Mouse (Mus musculus) E14TG2a.4 (cell line): ENCODE results near the gene Syt1.

ENCODE experiments used
- H3K27me3 ChIP-seq: 2 replicates; pipeline ENCODE4 v1.6.1; 2014; ENCODE audit warnings: low read length, control low read depth; ENCODE audit not compliant: insufficient read depth
- H3K36me3 ChIP-seq: 2 replicates; pipeline ENCODE4 v1.6.1; 2014; ENCODE audit warnings: low read length, control low read depth; ENCODE audit not compliant: insufficient read depth
- H3K4me1 ChIP-seq: replicated peaks from 2 replicates; pipeline ENCODE4 v1.6.1; 2014; ENCODE audit warnings: low read depth, low read length, control low read depth
- H3K4me3 ChIP-seq: replicated peaks from 2 replicates; pipeline ENCODE4 v1.5.1; 2014; ENCODE audit warnings: mild to moderate bottlenecking, low read length
- H3K9me3 ChIP-seq: 2 replicates; pipeline ENCODE4 v1.6.1; 2014; ENCODE audit warnings: low read length, control low read depth
- CTCF ChIP-seq: conservative IDR thresholded peaks from 2 replicates; pipeline ENCODE4 v1.5.1; 2014; ENCODE audit warnings: low read length
- NANOG ChIP-seq: IDR thresholded peaks from 2 replicates; pipeline ENCODE4 v1.6.1; 2014; ENCODE audit warnings: borderline replicate concordance, low read length, mixed read lengths
- POU5F1 ChIP-seq: IDR thresholded peaks from 2 replicates; pipeline ENCODE4 v1.6.1; 2014; ENCODE audit warnings: low read length, borderline replicate concordance

Syt1 gene

GRCm38 (mm10) chr10:108872359-108872758 lies 138.4 kb downstream of the Syt1 start:
- H3K27me3 ChIP-seq = no peaks in the 10 kb centered on the region
- no peaks in the 10 kb centered on the region for H3K9me3 ChIP-seq
- no peaks in the 10 kb centered on the region for H3K36me3 ChIP-seq
- no peaks in the 10 kb centered on the region for H3K4me1 ChIP-seq
- H3K4me3 ChIP-seq = no peak overlapping the region
- no peak for TF ChIP-seq CTCF
- no peak for TF ChIP-seq POU5F1
- TF ChIP-seq NANOG = no peak

- Histone ChIP-seq H3K4me3 (no peak overlapping the region), H3K36me3 (no peaks in the 10 kb centered on the region), H3K27me3 (no peaks in the 10 kb centered on the region), H3K4me1 (no peaks in the 10 kb centered on the region), H3K9me3 (no peaks in the 10 kb centered on the region)
- TF ChIP-seq NANOG = no peak
- TF ChIP-seq POU5F1 = no peak
- TF ChIP-seq CTCF = no peak
Measured at GRCm38 (mm10) chr10:108870586-108870985, 140.2 kb downstream of the Syt1 start.

GRCm38 (mm10) chr10:108868136-108868535 lies 142.6 kb downstream of the Syt1 start:
- TF ChIP-seq NANOG (no peak), POU5F1 (no peak), CTCF (no peak)
- Histone ChIP-seq H3K9me3 (no peaks in the 10 kb centered on the region), H3K4me3 (no peak overlapping the region), H3K4me1 (no peaks in the 10 kb centered on the region), H3K36me3 (no peaks in the 10 kb centered on the region), H3K27me3 (no peaks in the 10 kb centered on the region)

- H3K36me3 ChIP-seq = no peaks in the 10 kb centered on the region
- no peak overlapping the region for H3K4me3 ChIP-seq
- no peaks in the 10 kb centered on the region for H3K27me3 ChIP-seq
- TF ChIP-seq CTCF (no peak), NANOG (no peak), POU5F1 (no peak)
- H3K9me3 ChIP-seq = no peaks in the 10 kb centered on the region
- no peaks in the 10 kb centered on the region for H3K4me1 ChIP-seq
Measured at GRCm38 (mm10) chr10:108867202-108867601, 143.6 kb downstream of the Syt1 start.

- no peak for TF ChIP-seq POU5F1
- no peak for TF ChIP-seq NANOG
- no peak for TF ChIP-seq CTCF
- no peaks in the 10 kb centered on the region for H3K4me1 ChIP-seq
- H3K4me3 ChIP-seq = no peak overlapping the region
- no peaks in the 10 kb centered on the region for H3K36me3 ChIP-seq
- H3K9me3 ChIP-seq = no peaks in the 10 kb centered on the region
- H3K27me3 ChIP-seq = no peaks in the 10 kb centered on the region
Measured at GRCm38 (mm10) chr10:108865586-108865985, 145.2 kb downstream of the Syt1 start.

- H3K4me3 ChIP-seq = no peak overlapping the region
- no peak for TF ChIP-seq POU5F1
- TF ChIP-seq CTCF = no peak
- TF ChIP-seq NANOG = no peak
- no peaks in the 10 kb centered on the region for H3K9me3 ChIP-seq
- no peaks in the 10 kb centered on the region for H3K36me3 ChIP-seq
- H3K4me1 ChIP-seq = no peaks in the 10 kb centered on the region
- H3K27me3 ChIP-seq = no peaks in the 10 kb centered on the region
Measured at GRCm38 (mm10) chr10:108855986-108856385, 154.8 kb downstream of the Syt1 start.

GRCm38 (mm10) chr10:108852757-108853156 lies 158.0 kb downstream of the Syt1 start:
- no peak overlapping the region for H3K4me3 ChIP-seq
- H3K27me3 ChIP-seq = no peaks in the 10 kb centered on the region
- TF ChIP-seq CTCF = no peak
- TF ChIP-seq NANOG = no peak
- TF ChIP-seq POU5F1 = no peak
- no peaks in the 10 kb centered on the region for H3K9me3 ChIP-seq
- no peaks in the 10 kb centered on the region for H3K4me1 ChIP-seq
- H3K36me3 ChIP-seq = no peaks in the 10 kb centered on the region

DNA sequence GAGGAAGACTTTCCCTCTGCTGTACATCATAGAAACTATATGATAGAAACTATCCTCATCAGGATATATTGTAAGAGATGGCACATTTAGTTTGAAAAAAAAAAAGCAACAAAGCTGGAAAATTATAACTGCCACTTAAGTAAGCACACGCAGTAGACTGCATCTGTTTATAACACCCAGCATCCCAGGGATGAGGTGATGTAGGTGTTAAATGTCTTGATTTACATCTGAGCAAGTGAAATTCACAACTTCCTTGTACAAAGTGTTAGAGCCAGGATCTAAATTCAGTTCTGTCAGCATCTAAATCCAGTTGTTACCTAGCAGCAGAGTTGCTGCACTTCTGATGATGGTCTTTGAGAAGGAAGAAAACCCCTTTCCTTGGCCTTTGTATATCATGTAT lies 173.3 kb downstream of the Syt1 start:
- Histone ChIP-seq H3K4me1 (no peaks in the 10 kb centered on the region), H3K27me3 (no peaks in the 10 kb centered on the region), H3K9me3 (no peaks in the 10 kb centered on the region), H3K4me3 (no peak overlapping the region), H3K36me3 (no peaks in the 10 kb centered on the region)
- TF ChIP-seq NANOG = no peak
- TF ChIP-seq POU5F1 = no peak
- TF ChIP-seq CTCF = no peak

- H3K4me3 ChIP-seq = no peak overlapping the region
Measured at GRCm38 (mm10) chr10:108832248-108832647, 178.5 kb downstream of the Syt1 start.

More at GRCm38 (mm10) chr10:108832248-108832647, 178.5 kb downstream of the Syt1 start:
- Histone ChIP-seq H3K36me3 (no peaks in the 10 kb centered on the region), H3K27me3 (no peaks in the 10 kb centered on the region), H3K9me3 (no peaks in the 10 kb centered on the region), H3K4me1 (no peaks in the 10 kb centered on the region)
- TF ChIP-seq CTCF (no peak), POU5F1 (no peak), NANOG (no peak)
